Mouse (Mus musculus) E14TG2a.4 (cell line): Measurements from ENCODE around the gene Ccdc9.

ENCODE experiments used
- H3K27me3 ChIP-seq: 2 replicates; pipeline ENCODE4 v1.6.1; 2014; ENCODE audit warnings: low read length, control low read depth; ENCODE audit not compliant: insufficient read depth
- H3K36me3 ChIP-seq: 2 replicates; pipeline ENCODE4 v1.6.1; 2014; ENCODE audit warnings: low read length, control low read depth; ENCODE audit not compliant: insufficient read depth
- H3K4me1 ChIP-seq: replicated peaks from 2 replicates; pipeline ENCODE4 v1.6.1; 2014; ENCODE audit warnings: low read depth, low read length, control low read depth
- H3K4me3 ChIP-seq: replicated peaks from 2 replicates; pipeline ENCODE4 v1.5.1; 2014; ENCODE audit warnings: mild to moderate bottlenecking, low read length
- H3K9me3 ChIP-seq: 2 replicates; pipeline ENCODE4 v1.6.1; 2014; ENCODE audit warnings: low read length, control low read depth
- CTCF ChIP-seq: conservative IDR thresholded peaks from 2 replicates; pipeline ENCODE4 v1.5.1; 2014; ENCODE audit warnings: low read length
- NANOG ChIP-seq: IDR thresholded peaks from 2 replicates; pipeline ENCODE4 v1.6.1; 2014; ENCODE audit warnings: borderline replicate concordance, low read length, mixed read lengths
- POU5F1 ChIP-seq: IDR thresholded peaks from 2 replicates; pipeline ENCODE4 v1.6.1; 2014; ENCODE audit warnings: low read length, borderline replicate concordance

Gene Ccdc9

DNA sequence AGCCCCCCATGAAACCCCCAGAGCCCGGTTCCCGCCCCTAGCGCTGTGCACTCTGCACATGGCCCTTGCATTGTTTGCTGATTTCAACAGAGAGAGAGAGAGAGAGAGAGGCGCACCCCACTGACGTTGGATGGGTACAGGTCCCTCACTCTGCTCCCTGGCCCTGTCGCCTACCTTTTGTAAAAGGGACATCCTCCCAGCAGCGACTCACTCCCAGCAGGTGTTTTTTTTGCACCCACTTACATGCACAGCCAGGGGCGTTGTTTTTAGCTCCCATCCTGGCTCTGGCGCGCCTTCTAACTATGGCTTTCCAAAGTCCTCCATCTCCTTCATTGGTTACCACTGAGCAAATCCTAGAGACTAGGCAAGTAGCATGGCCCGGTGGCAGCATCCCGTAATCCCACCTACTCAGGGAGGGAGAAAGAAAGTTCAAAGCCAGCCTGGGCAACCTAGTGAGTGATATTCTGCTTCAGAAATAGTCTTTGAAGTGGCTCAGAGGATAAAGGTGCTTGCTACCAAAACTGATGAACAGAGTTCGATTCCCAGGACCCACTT is 27.7 kb upstream of the Ccdc9 start:
- peaks cover 15% of the 10 kb centered on the region for H3K27me3 ChIP-seq
- no peaks in the 10 kb centered on the region for H3K9me3 ChIP-seq
- H3K4me3 ChIP-seq = peak overlapping the region; percentile 100
- no peak for TF ChIP-seq CTCF
- no peak for TF ChIP-seq POU5F1
- no peak for TF ChIP-seq NANOG
- H3K36me3 ChIP-seq = peaks cover 39% of the 10 kb centered on the region
- peaks cover 57% of the 10 kb centered on the region for H3K4me1 ChIP-seq

DNA sequence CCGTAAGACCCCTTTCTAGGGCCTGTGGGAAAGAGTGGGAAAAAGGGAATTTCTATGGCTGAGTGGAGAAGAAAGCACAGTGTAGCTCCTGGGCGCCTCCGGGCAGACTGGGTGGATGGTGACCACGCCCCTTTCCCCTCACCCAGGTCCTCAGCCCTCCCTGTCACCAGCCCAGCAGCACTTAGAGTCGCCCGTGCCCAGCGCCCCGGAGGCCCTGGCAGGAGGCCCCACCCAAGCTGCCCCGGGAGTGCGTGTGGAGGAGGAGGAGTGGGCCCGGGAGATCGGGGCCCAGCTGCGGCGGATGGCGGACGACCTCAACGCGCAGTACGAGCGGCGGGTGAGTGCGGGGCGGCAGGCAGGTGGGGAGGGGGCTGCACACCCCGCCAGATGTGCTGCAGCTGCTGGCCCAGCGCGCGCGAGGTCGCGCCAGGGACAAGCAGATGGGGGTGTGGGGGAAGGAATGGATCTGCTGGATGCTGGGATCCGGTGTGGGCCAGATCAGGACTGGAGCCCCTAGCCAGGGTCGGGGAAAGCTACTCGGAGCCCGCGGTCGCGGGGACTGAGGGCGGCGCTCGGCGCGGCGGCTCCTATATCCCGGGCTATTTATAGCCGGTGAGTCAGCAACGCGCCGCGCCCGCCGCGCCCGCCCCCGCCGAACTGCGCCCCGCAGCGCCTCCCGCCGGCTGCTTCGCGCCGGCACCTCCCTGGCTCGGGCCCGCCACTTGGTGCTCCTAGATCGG is 27.1 kb upstream of the Ccdc9 start:
- H3K4me3 ChIP-seq = peak overlapping the region; percentile 100
- no peaks in the 10 kb centered on the region for H3K9me3 ChIP-seq
- TF ChIP-seq CTCF (no peak), NANOG (no peak), POU5F1 (no peak)
- peaks cover 61% of the 10 kb centered on the region for H3K4me1 ChIP-seq
- peaks cover 15% of the 10 kb centered on the region for H3K27me3 ChIP-seq
- peaks cover 39% of the 10 kb centered on the region for H3K36me3 ChIP-seq

DNA sequence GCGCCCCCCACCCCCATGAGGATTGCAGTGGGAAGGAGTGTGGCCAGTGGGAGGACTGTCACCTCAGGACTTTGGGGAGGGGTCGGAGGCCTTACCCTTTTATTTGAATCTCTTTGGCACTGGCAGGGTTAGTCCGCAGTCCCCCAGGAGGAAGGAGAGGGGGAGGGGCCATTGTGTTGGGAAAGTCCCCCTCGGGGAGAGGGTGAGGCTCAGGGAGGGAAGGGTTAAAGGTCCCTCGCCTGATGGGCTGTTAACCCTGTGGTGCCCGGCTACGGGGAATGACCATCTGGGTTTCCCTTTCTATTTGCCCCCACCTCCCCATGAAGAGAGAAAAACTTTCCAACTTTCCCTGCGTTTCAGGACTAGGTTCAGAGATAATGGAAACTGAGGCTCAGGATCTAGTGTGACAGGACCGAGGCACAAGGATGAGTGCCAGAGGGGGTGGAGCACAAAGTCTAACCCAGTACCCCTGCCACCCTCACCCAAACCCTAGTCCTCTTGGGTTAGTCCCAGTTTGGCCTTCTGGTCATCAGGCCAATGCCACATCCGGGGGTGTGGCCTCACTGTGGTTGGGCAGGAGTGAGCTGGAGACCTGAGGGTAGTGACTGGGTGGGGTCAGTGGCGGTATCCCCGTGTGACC is 26.2 kb upstream of the Ccdc9 start:
- no peak for TF ChIP-seq NANOG
- TF ChIP-seq CTCF = no peak
- no peak for TF ChIP-seq POU5F1
- Histone ChIP-seq H3K27me3 (peaks cover 15% of the 10 kb centered on the region), H3K4me1 (peaks cover 60% of the 10 kb centered on the region), H3K4me3 (peak overlapping the region; percentile 100), H3K36me3 (peaks cover 35% of the 10 kb centered on the region), H3K9me3 (no peaks in the 10 kb centered on the region)

DNA sequence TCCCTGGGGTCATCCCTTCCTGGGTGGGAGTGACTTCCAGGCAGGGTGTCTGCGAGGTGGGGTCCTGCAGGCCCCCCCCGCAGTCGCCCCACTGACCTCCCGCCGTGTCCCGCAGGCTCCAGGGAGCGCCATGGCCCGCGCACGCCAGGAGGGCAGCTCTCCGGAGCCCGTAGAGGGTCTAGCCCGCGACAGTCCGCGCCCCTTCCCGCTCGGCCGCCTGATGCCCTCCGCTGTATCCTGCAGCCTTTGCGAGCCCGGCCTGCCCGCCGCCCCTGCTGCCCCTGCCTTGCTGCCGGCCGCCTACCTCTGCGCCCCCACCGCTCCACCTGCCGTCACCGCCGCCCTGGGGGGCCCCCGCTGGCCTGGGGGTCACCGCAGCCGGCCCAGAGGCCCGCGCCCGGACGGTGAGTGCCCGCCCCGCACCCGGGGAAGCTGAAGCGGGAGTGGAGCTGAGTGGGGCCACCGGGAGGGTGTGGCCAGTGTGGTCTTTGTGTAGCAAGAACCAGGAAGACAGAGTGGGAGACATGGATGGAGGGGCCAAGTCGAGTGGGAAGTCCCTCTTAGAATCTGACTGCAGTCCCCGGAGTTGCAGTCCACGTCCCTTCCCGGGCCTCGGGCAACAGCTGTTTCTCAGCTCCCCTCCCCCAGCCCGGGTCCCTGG is 25.5 kb upstream of the Ccdc9 start:
- TF ChIP-seq CTCF (no peak), POU5F1 (no peak), NANOG (no peak)
- Histone ChIP-seq H3K4me3 (peak overlapping the region; percentile 100), H3K9me3 (no peaks in the 10 kb centered on the region), H3K36me3 (peaks cover 28% of the 10 kb centered on the region), H3K27me3 (peaks cover 15% of the 10 kb centered on the region), H3K4me1 (peaks cover 60% of the 10 kb centered on the region)

DNA sequence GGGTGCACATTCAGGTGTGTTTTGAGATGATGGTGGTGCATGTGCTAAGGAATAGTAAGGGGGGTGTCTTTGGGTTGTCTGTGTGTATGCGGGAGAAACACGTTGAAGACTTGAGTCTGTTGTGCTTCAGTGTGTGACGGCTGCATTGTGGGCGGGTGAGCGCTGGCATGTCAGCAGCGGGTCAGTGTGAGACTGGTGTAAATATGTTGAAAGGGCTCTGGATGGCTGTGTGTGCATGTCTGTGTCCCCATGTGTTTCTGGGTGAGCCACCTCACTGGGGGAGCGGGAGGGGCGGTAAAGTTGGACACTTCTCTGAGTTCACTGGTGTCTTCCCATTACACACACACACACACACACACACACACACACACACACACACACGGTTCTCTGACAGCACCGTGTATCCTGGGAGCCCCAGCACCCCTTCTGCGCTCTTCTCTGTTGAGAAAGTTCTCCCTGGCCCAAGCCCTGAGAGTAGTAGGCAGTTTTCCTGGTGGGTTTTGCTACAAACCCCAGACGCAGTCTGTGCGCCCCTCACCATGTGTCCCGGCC is 24.9 kb upstream of the Ccdc9 start:
- peaks cover 22% of the 10 kb centered on the region for H3K36me3 ChIP-seq
- H3K4me3 ChIP-seq = peak overlapping the region; percentile 100
- H3K4me1 ChIP-seq = peaks cover 57% of the 10 kb centered on the region
- TF ChIP-seq POU5F1 (no peak), CTCF (no peak), NANOG (no peak)
- H3K27me3 ChIP-seq = peaks cover 15% of the 10 kb centered on the region
- H3K9me3 ChIP-seq = no peaks in the 10 kb centered on the region

DNA sequence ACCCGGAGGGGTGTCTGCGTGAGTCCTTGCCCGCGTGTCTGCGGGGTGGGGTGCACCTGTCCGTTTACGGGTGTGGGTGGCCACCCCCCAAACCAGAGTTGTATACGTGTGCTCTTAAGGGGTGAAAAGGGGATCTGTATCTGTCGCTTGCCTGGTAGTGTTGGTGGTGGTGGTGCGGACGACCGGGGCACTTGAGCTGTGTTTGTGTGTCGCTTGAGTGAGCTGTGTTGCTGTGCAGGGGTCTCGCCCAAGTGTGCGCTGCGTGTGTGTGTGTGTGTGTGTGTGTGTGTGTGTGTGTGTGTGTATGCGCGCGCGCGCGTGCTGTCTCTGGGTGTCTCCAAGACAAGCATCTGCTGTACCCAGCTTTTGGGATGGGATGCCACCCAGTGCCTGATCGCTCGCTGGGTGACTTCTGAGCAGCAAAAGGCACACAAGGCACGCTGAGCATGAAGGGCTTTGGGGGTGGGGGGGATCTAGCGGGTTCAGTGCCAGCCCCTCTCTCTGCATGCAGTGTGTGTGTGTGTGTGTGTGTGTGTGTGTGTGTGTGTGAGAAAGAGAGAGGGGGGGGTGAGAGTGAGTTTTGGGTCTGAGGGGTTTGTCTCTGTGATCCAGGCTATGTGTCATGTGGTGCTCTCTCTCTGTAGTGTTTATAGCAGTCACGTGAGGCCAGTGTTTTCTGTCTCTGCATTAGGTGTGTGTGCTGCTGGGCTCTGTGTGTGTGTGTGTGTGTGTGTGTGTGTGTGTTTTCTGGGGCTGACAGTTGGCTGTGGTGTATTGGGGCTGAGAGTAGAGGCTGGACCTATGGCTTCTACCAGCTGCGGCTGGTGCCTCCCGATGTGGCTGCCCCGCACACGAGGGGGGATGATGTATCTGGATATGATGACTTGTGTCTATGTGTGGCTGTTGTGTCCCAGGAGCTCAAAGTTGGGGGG is 24.2 kb upstream of the Ccdc9 start:
- Histone ChIP-seq H3K4me3 (peak overlapping the region; percentile 100), H3K27me3 (peaks cover 15% of the 10 kb centered on the region), H3K9me3 (no peaks in the 10 kb centered on the region), H3K4me1 (peaks cover 53% of the 10 kb centered on the region), H3K36me3 (peaks cover 17% of the 10 kb centered on the region)
- TF ChIP-seq POU5F1 (no peak), CTCF (no peak), NANOG (no peak)

DNA sequence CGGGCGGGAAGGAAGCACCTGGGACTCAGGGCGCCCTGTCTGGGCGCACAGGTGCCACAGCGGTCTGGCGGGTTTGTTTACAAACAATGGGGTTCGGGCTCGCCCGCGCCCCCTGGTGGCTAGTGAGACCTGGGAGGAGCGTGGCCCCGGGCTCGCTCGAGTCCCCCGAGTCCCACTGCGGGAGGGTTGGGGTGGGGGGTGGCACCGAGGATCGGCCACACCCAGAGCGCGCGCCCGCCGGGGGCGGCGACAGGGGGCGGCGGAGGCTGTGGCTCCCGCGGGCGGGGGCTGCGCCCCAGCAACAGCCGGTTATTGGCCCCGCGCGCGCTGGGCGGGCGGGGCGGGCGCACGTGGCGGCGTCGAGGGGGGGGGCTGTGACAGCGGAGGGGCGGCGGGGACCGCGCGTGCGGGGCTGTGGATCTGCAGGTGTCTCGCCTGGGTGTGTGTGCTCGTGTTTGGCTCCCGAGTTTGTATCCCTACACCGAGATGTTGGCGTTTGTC is 23.5 kb upstream of the Ccdc9 start:
- peak overlapping the region; percentile 100 for H3K4me3 ChIP-seq
- peaks cover 15% of the 10 kb centered on the region for H3K27me3 ChIP-seq
- H3K36me3 ChIP-seq = peaks cover 9% of the 10 kb centered on the region
- H3K4me1 ChIP-seq = peaks cover 49% of the 10 kb centered on the region
- no peak for TF ChIP-seq NANOG
- TF ChIP-seq POU5F1 = no peak
- TF ChIP-seq CTCF = peak; percentile 40
- no peaks in the 10 kb centered on the region for H3K9me3 ChIP-seq
